Mouse (Mus musculus) left cerebral cortex, postnatal 4 days (tissue): ENCODE results near the gene Baz2b. TPM values are rescaled to one million over a fixed set of nuclear protein-coding genes. Genes with fewer than 3 reads are reported as not detected.
"Not testable (repeated sequence)": the region's sequence is repeated elsewhere in the genome, so short reads cannot be mapped to it uniquely, and the experiment has no call there.

Experiments used
- DNase-seq: peaks from one replicate; pipeline ENCODE4 v3.0.0-alpha.2; 2022
- intact Hi-C: fragments of 180-260 bp; cut with DNase I; formaldehyde crosslinking; loops from one replicate; pipeline ENCODE4 v1.15.1; 2025
- total RNA-seq, 2 experiments: library from RNA; stranded (reverse); gene quantifications; 2 replicates each; pipeline ENCODE4 v1.2.3; 2021

The Baz2b gene
- total RNA-seq, 2 experiments from 2014 or later, result 74.0 to 79.6 TPM

DNA sequence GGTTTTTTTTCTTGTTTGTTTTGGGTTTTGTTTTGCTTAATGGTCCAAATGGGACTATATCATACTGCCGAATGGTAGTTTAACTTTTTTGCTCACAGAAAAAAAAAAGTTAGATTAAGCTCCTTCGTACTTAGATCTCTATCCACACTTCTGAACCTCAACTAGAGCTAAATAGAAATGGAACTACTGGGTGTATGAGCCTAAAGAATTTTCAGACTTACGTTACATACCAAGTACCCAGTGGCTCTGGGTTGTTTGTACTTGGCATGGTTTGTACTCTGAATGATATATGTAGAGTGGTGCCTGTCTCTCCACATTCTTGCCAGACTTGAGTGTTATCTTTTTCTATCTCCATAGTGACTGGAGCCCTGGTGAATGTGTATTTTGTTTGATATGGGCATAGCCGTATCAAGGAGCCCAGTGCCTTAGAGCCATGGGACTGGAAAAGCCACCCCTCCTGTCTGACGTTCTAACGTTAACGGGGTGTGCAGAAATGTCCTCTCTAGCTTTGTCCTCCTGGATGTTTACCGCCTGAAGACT, 326.8 kb downstream of the Baz2b start:
- intact Hi-C loops, result no loop called here
- no peak for DNase-seq

DNA sequence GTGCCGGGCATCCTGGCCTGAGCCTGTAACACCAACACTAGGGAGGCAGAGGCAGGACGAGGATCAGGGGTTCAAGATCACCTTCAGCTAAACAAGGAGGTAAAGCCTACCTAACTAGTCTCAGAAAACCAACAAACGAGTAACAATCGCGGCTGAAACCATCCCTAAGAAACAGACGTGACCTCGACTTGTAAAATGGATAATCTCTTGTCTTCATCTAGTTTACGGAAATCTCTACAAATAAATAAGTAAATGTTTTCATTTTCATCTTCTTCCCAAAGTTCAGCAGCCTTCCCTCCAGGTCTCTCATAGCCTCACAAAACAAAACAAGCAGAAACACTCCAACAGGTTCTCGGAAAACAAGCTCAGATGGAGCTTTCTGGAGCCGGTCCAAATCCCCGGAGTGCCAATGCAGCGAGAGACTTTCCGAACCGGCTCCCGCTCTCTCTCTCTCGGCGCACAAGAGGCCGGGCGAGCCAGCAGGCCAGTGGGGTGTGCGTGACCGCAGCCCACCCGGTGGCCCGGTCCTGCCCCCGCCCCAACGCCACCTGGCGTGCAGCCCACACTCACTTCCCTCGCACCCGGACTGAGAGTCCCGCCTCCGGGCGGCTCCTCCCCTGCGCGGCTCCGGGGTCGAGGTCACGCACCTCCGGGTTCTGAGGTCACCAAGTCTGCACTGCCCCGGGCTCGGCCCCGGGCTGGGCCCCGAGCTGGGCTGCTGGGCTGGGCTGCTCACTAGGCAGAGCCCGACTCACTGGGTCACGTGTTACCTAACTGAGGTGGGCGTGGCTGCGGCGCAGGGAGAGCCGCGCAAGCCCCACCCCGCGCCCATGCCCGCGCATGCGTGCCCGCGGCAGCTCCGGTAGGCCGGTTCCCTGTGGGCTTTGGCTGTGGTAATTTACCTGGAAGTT, 327.6 kb downstream of the Baz2b start, which contains the start of gene Wdsub1:
Gene Wdsub1 (minus strand): TSS at position 761 of the 911 bp plus-strand sequence.
- intact Hi-C loops, result no loop called here
- DNase-seq, result peak; percentile 94

DNA sequence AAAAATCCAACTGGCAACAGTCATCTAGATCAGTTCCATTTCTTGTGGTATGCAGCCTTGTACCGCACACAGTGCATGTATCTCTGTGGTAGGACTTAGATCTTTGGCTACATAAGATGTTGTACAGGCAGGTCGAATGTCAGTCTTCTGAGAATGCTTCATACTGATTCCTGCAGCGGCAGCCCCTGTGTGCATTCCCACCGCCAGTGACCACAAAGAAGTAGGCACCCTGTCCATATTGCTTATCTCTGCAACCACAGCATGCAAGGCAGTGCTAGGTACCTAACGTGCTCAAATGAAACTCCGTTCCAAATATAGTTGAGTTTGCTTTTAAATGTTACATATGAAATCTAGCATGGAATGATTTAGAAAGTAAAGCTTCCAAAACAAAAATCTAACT, 328.2 kb downstream of the Baz2b start:
- no peak for DNase-seq
- intact Hi-C loops, result no loop called here

DNA sequence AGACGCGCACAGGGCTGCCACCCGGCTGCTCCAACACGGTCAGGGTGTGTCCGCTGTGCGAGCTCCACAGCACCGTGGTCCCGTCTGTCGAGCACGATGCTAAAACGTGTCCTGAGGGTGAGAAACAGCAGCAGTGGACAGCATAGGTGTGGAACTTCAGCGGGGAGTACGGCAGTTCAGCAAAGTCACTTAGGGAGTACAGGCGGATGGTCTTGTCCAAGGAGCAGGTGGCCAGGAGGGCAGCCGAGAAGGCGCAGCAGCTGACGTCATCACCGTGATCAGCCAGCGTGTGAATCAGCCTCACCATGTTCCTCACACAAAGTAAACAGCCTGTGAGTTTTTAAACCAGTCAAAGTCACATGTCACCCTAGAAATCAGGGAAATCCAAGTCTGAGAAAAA, 331.4 kb downstream of the Baz2b start:
- intact Hi-C loops, result no loop called here

DNA sequence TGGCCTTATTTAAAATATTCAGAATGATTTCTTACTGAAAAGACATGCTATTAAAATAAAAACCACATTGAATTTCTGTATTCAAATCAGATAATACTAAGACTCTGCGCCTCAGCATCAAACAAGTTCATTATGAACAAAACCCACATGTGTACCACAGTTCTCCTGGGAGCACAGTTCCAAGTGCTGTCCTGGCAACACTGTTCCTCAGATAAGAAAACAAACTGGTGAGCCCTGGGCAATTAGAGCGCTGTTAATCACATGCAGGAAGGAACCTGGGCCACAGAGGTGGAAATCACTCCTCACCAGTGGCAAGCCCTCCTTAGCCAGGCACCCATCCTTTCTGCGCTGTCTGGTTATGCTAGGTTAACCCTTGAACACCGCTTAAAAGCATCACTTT, 332.3 kb downstream of the Baz2b start:
- DNase-seq, result no peak
- intact Hi-C loops, result no loop called here

More for the DNA sequence above, 331.4 kb downstream of the Baz2b start:
- no peak for DNase-seq

DNA sequence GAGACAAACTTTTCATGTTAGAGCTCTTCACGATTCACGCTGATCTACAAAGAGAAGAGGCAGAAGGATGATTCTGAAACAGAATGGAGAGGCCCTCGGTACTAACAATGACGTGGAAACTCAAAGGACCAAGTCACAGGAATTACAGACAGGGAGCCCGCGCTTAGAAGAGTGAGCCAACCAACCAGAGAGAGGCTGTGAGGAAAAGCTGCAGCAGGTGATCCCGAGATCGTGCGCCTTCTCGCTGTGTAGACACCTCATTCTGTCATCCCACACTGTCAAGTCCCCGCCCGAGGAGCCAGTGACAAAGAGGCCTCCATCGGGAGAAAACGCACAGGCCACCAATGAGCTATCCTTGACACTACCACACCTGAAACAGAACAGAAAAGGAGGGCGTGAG, 333.2 kb downstream of the Baz2b start:
- intact Hi-C loops, result no loop called here
- DNase-seq, result no peak

DNA sequence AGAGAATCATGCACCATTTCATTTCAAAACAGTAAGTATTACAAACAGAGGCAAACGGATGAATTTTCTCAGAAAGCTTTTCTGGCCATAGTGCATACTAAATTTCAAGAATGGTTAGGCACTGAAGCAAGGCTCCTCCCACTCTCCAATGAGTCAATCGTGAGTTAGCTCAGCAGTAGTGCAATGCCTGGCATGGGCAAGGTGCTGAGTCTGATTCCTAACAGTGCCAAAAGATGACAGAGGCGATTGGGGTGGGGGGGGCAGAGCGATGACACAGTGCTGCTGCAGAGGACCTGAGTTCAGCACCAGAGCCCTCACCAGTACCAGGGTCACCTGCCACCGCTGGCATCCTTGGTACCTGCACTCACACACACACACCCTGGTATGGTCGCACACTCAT, 339.1 kb downstream of the Baz2b start:
- intact Hi-C loops, result no loop called here
- no peak for DNase-seq

DNA sequence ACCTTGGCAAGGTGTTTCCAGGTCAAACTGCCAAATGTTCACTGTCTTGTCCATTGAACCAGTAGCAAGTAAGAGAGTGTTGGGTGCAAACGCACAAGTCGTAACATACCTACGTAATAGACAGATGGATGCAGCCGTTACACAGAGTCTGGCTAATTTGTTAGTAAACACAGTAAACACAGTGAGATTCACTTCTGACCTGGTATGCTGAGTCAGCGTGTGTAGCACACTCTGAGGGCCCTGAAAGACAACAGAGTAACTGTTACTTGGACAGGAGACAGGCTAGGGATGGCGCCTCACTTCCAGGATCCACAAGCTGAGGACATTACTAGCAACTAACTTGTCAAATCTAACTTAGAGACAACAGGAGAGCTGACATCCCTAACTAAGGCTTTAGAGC, 347.0 kb downstream of the Baz2b start:
- no peak for DNase-seq
- intact Hi-C loops, result no loop called here

DNA sequence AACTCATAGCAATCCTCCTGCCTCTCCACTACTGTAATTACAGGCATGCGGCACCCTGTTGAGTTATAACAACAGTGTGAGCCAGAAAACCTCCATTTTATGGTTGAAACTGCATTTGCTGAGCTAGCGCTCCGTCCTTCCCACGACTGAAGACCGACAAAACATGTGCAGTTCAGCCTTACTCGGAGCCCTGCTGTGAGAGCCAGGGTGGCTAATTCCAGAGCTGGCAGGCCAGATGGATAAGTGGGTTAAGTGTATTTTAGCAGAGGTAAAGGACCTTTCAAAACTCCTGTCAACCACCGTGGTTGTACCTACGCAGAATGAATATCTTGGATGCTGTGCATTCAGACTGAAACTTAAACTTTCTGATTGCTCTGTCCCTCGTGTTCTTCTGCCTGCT, 355.3 kb downstream of the Baz2b start:
- no peak for DNase-seq
- intact Hi-C loops, result no loop called here

DNA sequence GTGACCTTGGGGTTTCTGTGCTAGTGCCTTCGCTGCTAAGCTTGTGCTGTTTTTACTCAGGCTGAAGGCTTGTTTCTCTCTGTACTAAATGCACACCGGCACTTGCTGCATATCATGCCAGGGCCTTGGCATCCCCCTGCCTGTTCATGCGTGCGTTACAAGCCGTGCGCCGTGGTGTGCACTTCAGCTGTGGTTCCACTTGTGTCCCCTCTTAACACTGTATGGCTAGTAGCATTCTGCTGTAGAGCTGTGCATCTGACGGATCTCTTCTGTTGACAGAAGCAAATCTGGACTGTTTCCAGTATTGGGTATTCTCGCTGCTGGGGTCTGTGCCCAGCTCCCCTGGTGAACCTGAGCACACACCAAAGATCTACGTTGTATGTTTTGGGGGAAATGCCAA, 356.1 kb downstream of the Baz2b start:
- intact Hi-C loops, result no loop called here
- peak; percentile 46 for DNase-seq

DNA sequence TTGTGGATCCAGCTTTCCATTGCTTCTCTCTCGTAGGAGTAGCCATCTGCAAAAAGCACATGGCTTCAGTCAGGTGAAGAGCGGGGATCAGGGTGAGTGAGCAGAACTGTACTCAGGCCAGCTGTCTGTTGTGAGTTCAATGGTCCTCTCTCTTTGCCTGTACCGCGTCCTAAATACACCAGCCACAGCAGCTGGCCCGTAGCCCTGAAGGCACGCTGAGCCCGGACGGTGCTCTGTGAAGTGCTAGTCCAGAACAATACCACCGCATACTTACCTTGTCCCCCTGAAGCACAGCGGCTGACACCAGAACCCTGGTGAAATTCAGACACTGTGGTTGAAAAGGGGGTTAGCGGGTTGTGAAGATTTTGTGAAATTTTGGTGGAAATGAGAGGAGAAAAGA, 356.7 kb downstream of the Baz2b start:
- intact Hi-C loops, result no loop called here
- no peak for DNase-seq

DNA sequence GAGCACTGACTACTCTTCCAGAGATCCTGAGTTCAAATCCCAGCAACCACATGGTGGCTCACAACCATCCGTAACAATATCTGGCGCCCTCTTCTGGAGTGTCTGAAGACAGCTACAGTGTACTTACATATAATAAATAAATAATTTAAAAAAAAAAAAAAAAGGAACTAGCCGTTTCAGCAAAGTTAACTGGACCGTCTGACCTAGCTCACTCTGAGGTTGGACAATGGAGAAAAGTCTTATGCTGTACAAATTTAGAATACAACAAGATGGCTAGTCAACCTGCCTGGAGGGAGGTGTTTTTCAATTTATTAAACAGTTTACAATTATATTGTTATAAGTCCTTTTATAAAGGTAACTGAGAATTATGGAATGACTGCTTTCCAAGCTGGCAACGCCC, 357.8 kb downstream of the Baz2b start:
- intact Hi-C loops, DNase-seq: not testable (repeated sequence)

Other genes with a start within 250 kb of the Baz2b start
- 10 to 100 TPM; 85.0 to 86.8 TPM for gene March7, start within 50 bp of the Baz2b start, total RNA-seq
- gene Cd302, start 74.6 kb upstream of the Baz2b start, total RNA-seq, result 1 to 10 TPM; 5.2 to 7.6 TPM
- gene Ly75, start 173.5 kb upstream of the Baz2b start, total RNA-seq, result 1 to 10 TPM; 5.1 to 6.7 TPM